Mouse (Mus musculus) frontal cortex, postnatal 10 days (tissue): ENCODE results near the gene Gm6096.
"Not testable (repeated sequence)": the region's sequence is repeated elsewhere in the genome, so short reads cannot be mapped to it uniquely, and the experiment has no call there.

Experiments used
- DNase-seq, 2 experiments: peaks; one replicate each; pipeline ENCODE4 v3.0.0; 2022; ENCODE audit warnings: low spot score in 2 of 2, mixed read lengths in 1 of 2

Gene Gm6096

GRCm38 (mm10) chr7:34250738-34251137, at the start of gene Gm6096:
Gm6096 (plus strand) TSS chr7:34251038.
- no peak for DNase-seq

- not testable (repeated sequence) for DNase-seq
These were observed 48.7 kb upstream of the Gm6096 start for GRCm38 (mm10) chr7:34202147-34202546.

- DNase-seq = no peak
These were observed 44.5 kb upstream of the Gm6096 start for GRCm38 (mm10) chr7:34206331-34206730.

DNA sequence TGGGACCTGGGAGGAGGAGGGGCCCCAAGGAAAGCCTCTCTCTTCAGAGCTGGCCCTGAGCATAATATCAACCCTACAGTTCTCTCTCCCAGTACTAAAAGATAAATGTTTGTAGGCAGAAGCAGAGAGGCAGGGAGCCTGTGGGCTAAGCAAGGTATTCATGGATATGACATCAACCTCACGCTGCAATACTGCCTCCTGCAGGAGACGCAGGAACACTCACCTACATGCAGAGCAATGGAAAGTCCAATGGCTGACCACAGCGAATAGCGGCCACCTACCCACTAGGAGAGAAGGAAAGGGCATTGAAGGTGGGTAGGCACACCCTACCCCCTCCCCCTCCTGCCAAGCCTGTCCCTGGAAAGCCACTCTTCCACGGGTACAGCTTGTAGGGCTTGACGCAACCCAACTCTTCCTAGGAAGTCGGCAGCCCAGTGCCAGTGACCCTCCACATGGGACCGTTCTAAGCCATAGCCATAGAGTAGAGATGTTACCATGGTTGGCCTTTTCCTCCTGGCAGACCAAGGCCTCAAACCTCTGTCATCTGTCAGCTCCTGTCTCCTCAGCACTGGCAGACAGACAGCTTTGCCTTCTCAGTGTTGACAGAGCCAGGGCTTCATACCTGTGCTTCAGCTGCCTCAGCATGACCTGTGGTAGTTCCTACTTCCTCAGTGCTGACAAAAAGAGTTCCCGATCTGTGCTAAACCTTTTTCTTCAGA, 42.7 kb upstream of the Gm6096 start:
- no peak for DNase-seq

- DNase-seq = no peak
These were observed 37.6 kb upstream of the Gm6096 start for GRCm38 (mm10) chr7:34213281-34213680.

DNA sequence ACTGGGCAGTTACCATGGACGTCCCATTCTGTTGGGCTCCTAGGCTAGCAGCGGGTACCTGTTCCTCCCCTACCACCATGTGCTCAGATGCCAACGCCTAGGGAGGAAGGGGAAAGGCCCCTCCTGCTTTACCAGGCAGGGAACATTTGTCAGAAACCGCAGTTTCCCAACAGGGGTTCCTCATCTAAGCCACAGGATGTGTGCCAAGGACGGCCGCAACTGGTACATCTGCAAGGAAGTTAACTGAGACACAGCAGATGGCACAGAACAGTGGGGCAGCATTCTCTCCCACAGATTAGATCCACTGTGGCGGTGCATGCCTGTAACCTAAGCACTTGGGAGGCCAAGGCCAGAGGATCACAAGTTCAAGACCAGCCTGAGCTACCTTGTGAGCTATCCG, 36.2 kb upstream of the Gm6096 start:
- DNase-seq = no peak

GRCm38 (mm10) chr7:34215481-34215880, 35.4 kb upstream of the Gm6096 start:
- no peak for DNase-seq

DNA sequence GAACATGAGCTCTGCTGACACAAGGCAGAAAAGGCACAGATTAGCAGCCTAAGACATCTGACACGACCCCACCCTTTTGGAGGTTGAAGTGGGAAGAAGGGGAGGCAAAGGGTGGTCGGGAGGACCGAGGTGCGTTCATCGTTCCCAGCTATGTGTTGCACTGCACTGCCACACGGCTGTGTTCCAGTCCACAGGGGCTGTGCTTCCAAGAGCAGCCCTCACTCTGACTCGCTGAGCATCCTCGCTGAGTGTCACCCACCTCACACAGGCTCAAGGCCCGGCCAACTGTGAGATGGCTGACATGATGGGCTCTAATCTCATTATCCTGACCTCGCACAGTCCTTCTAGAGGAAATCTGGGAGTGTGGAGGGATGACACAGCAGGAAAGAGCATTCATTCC, 34.4 kb upstream of the Gm6096 start:
- DNase-seq = no peak

- DNase-seq = no peak
These were observed 32.3 kb upstream of the Gm6096 start for GRCm38 (mm10) chr7:34218496-34218895.

- no peak for DNase-seq
These were observed 29.1 kb upstream of the Gm6096 start for GRCm38 (mm10) chr7:34221594-34222250.

GRCm38 (mm10) chr7:34222340-34222739, 28.5 kb upstream of the Gm6096 start:
- no peak for DNase-seq

DNA sequence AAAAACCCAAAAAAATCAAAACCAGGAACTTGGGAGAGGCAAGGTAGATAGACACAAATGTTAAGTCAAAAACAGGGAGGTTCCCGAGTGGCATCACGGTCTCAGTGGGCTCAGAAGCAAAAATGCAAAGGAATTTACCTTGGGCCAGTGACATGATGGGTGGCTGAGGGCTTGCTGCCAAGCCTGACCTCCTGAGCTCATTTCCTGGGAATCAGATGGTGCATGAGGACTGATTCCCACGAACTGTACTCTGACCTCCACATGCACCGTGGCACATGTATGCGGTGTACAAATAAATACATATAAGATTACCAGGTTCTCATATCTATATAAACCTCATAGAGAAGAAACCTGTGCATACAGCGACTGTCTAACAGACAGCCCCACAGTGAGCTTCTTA, 26.5 kb upstream of the Gm6096 start:
- DNase-seq = no peak

- no peak for DNase-seq
These were observed 24.8 kb upstream of the Gm6096 start for GRCm38 (mm10) chr7:34226086-34226485.

GRCm38 (mm10) chr7:34226846-34227245, 24.0 kb upstream of the Gm6096 start:
- DNase-seq = no peak

DNA sequence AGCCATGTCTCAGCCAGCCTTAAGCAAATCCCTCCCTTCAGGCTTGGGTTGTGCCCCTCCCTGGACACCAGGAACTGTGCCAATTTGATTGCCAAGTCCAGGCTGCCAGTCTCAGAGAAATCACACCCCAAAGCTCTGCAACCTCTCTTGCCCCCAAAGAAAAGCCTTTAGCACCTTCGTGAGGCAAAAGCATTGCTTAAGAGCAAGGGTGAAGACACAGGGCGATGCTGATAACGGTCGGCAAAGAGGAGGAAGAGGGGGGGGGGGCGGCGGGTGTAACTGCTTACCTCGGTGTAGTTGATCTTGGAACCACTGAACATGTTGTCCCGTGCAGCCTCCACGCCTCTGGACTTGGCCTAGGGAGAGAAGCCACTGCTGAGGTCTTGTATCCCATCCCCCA, 22.2 kb upstream of the Gm6096 start:
- DNase-seq = no peak

- no peak for DNase-seq
These were observed 21.7 kb upstream of the Gm6096 start for GRCm38 (mm10) chr7:34229153-34229552.

DNA sequence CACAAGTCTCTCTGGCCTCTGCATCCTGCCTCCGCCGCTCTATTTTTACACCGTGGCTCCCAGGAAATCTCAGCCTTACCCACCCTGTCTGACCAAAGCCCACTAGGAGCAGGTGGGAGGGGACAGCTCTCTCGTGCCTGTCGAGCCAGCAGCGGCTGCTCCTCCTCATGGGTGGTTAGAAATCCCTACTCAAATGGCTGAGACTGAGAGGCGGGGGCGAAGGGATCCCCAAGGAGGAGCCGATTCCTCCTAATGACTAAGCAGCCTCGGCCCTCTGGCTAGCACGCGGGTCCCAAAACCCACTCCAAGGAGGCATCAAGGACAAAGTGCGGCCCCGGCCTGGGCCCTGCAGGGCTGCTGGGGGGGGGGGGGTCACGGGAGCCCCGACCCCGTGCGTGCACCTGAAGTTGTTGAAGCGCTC, 21.1 kb upstream of the Gm6096 start:
- DNase-seq = peak; percentile 58

DNA sequence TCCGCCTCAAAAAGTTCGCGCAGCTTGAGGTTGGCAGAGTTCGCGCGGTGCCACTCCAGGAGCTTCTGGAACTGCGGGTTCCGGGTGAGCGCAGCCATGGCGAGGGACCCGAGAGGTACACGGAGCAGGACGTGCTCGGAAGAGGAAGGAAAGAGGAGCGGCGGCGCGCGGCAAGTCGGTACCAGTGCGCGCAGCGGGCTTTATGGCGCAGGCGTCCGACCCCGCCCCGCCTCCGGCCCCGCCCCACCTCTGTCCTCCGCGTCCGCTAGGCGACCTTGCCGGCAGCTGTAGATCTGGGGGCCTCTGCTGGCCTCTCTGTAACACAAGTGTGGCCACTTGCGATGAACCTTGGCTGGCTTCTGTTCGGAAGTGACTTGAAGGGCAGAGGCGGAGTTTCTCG, 20.7 kb upstream of the Gm6096 start, which contains the start of gene Gpi1:
Gene Gpi1 (minus strand): TSS at position 221 of the 400 bp plus-strand sequence.
- peak; percentile 43 to 77 for DNase-seq

- DNase-seq = no peak
These were observed 17.8 kb upstream of the Gm6096 start for GRCm38 (mm10) chr7:34232785-34233725.

DNA sequence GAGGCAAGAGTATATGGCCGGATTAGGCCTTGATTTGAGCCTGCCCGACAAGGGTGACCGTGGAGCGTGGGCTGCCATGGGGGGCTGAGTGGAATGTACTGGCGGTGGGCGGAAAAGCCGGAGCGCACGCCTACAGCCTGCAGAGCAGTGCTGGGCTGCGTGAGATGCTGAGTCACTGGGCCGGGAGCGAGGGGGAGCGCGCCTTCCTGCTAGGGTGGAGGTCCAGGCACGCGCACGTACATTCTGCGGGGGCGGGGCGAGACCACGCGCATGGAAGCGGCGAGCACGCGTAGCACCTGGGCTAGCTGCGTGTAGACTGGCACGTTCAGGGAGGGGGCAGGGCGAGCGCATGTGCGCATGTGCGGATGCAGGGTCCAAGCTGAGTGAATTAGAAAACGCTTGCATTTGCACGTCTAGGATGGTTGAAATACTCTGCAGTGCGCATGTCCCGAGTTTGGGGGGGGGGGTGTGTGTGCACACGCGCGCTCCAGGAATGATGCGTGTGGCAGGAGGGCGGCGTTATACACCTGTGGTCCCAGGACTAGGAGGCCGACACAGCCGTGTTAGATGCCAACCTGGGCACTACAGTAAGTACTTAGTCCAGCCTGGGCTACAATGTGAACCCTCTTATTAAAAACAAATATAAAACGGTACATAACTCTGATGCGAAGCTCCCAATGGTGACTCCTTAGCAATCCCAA, 16.8 kb upstream of the Gm6096 start:
- peak; percentile 99 to 100 for DNase-seq
